Mouse (Mus musculus) cerebellum, adult 11 months (tissue): Measurements from ENCODE around the gene Rprd2.
"Not testable (repeated sequence)": the region's sequence is repeated elsewhere in the genome, so short reads cannot be mapped to it uniquely, and the experiment has no call there.

Source experiments
- DNase-seq: peaks from one replicate; pipeline ENCODE4 v3.0.0; 2022

The Rprd2 gene

GRCm38 (mm10) chr3:95818571-95819288 lies at the start of gene Rprd2:
Gene Rprd2 (minus strand): TSS chr3:95818863.
- peak; percentile 75 for DNase-seq

GRCm38 (mm10) chr3:95867408-95867807 lies 48.7 kb upstream of the Rprd2 start:
- DNase-seq = no peak

- DNase-seq = no peak
These were observed 47.4 kb upstream of the Rprd2 start for GRCm38 (mm10) chr3:95866071-95866470.

- no peak for DNase-seq
These were observed 46.9 kb upstream of the Rprd2 start for GRCm38 (mm10) chr3:95865571-95865970.

- DNase-seq = no peak
These were observed 46.4 kb upstream of the Rprd2 start for GRCm38 (mm10) chr3:95865050-95865449.

GRCm38 (mm10) chr3:95863578-95863977 lies 44.9 kb upstream of the Rprd2 start:
- no peak for DNase-seq

- DNase-seq = peak; percentile 46
These were observed 43.1 kb upstream of the Rprd2 start for GRCm38 (mm10) chr3:95861796-95862195.

- no peak for DNase-seq
These were observed 42.6 kb upstream of the Rprd2 start for GRCm38 (mm10) chr3:95861216-95861615.

- DNase-seq = no peak
These were observed 41.7 kb upstream of the Rprd2 start for GRCm38 (mm10) chr3:95860323-95860722.

GRCm38 (mm10) chr3:95858278-95858677 lies 39.6 kb upstream of the Rprd2 start:
- DNase-seq = not testable (repeated sequence)

GRCm38 (mm10) chr3:95857050-95857449 lies 38.4 kb upstream of the Rprd2 start:
- not testable (repeated sequence) for DNase-seq

- no peak for DNase-seq
These were observed 37.5 kb upstream of the Rprd2 start for GRCm38 (mm10) chr3:95856115-95856514.

- peak; percentile 93 for DNase-seq
These were observed 36.9 kb upstream of the Rprd2 start, which contains the start of gene Prpf3 for GRCm38 (mm10) chr3:95855502-95856089. Gene Prpf3 (minus strand): TSS chr3:95855885.

- DNase-seq = no peak
These were observed 32.7 kb upstream of the Rprd2 start for GRCm38 (mm10) chr3:95851317-95851716.

GRCm38 (mm10) chr3:95850611-95851010 lies 31.9 kb upstream of the Rprd2 start:
- no peak for DNase-seq

- DNase-seq = no peak
These were observed 24.0 kb upstream of the Rprd2 start for GRCm38 (mm10) chr3:95842503-95843214.

- DNase-seq = no peak
These were observed 20.6 kb upstream of the Rprd2 start for GRCm38 (mm10) chr3:95839250-95839649.

- DNase-seq = no peak
These were observed 10.4 kb upstream of the Rprd2 start for GRCm38 (mm10) chr3:95829053-95829452.

- no peak for DNase-seq
These were observed 7.6 kb upstream of the Rprd2 start for GRCm38 (mm10) chr3:95826275-95826674.

GRCm38 (mm10) chr3:95820046-95821010 lies 1.7 kb upstream of the Rprd2 start:
- no peak for DNase-seq

GRCm38 (mm10) chr3:95819351-95819985 lies 805 bp upstream of the Rprd2 start:
- peak; percentile 100 for DNase-seq

GRCm38 (mm10) chr3:95818026-95818511 lies 594 bp downstream of the Rprd2 start:
- DNase-seq = peak; percentile 54
